Mouse (Mus musculus): ENCODE measurements around the gene Tmem51.

DNA sequence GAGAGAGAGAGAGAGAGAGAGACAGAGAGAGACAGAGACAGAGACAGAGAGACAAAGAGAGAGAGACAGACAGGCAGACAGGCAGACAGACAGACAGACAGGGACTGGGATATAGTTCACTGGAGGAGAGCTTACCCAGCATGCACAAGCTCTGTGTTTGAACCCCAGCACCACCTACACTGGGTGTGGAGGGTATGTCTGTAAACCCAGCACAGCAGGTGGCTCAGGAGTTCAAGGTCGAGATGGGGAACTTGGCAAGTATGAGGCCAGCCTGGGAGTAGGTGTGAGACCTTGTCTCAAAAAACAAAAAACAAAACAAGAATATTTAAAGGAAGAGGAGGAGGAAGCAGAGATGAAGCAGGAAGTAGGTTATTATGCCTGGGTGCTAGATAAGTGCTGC, 7.2 kb downstream of the Tmem51 start:
- no peak for TF ChIP-seq CTCF (IDR thresholded peaks at IDR 0.05; ENCODE audit: low read depth, low read length)
- no peak for TF ChIP-seq POLR2A (IDR thresholded peaks at IDR 0.05; ENCODE audit: borderline replicate concordance, low read depth, low read length)

All from bone marrow macrophage, adult 2 months (primary cell).